Mouse (Mus musculus) T-helper 2 cell (primary cell): ENCODE measurements at regions not wholly inside any gene's neighbourhood (a gene's known extent, or its start where the extent isn't known, plus 50 kb on each side); places are given as distances from the start of the nearest gene placed in this dataset.

Experiments used
- in situ Hi-C: fragments of 300-600 bp; cut with MboI, MseI; formaldehyde crosslinking; loops from one replicate; pipeline ENCODE4 v1.15.1; 2025; ENCODE audit warnings: high pct_unique_total_duplicates

GRCm38 (mm10) chr14:115003223-115003622 is 88.8 kb upstream of the Gpc5 start:
- in situ Hi-C loops: loop anchor here (10.0 to 25.0 kb wide), 2 partner anchors 384 to 538 kb away; no protein-coding TSS in a partner anchor

DNA sequence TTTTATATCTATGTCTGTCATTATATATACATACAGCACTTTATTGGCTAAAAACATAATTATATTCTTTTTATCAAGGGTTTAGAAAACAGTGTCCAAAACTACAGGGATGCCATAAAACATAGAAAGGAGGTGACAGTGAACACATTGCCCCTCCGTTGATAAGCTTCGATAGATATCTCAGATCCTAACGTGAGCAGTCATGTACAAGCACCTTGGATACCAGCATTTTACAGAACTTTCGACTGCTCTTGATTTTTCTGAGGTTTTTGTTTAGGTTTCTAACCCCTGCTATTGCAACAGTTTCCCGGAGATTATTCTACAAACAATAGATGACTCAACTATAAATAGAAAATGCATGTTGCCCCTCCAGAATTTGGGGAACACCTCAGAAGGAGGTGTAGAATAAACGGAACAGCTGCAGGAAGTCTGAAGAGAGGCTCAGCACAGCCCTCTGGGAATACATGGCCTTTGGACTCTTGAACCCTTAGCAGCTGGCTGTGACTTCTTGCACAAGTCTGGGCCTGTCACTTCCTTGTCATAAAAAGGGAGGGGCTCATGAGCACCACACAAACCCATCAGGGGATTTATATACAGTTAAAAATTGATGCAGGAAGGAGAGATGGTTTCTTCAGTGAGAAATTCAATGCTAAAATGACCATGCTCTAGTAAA is 87.1 kb upstream of the Gpc5 start:
- in situ Hi-C loops: loop anchor here (10.0 to 25.0 kb wide), 2 partner anchors 382 to 540 kb away; no protein-coding TSS in a partner anchor

GRCm38 (mm10) chr14:115010877-115011276 is 81.1 kb upstream of the Gpc5 start:
- in situ Hi-C loops: loop anchor here (10.0 to 25.0 kb wide), 2 partner anchors 244 to 376 kb away; no protein-coding TSS in a partner anchor

DNA sequence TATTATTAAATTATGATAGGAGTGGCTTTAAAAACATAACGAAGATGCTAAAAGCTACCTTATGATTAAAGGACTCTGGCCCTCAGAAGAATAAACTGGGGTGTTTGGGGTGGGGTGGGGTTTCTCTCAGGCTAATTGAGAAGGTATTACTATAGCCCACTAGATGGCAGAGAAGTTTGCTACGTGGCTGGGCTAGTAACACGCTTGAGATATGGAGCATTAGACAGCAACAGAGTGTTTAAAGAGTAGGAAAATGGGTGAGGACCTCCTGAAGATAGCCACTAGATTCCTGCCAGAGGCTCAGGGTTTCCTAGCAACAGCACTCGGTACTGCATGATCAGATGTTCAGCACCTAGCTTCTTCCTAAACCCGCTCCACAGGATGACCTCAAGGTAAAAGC is 76.7 kb upstream of the Gpc5 start:
- in situ Hi-C loops: loop anchor here (10.0 to 25.0 kb wide), 2 partner anchors 240 to 372 kb away; no protein-coding TSS in a partner anchor

GRCm38 (mm10) chr14:115017410-115018153 is 74.4 kb upstream of the Gpc5 start:
- in situ Hi-C loops: loop anchor here (10.0 to 25.0 kb wide), 2 partner anchors 237 to 370 kb away; no protein-coding TSS in a partner anchor

DNA sequence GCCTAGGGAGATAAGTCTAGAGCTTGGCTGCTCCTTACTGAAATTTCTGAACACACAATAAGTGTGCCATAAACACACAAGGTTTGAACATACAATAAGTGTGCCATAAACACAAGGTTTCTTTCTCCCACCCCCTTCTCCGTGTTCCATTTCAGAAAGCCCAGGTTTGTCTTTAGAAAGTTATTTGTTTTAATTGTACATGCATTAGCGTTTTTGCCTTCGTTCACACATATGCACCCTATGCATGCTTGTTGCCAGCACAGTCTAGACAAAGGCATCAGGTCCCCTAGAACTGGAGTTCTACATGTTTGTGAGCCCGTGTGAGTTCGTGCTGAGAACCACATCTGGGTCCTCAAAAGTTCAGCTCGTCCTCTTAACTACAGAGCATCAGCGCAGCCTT is 64.0 kb upstream of the Gpc5 start:
- in situ Hi-C loops: no loop called here

DNA sequence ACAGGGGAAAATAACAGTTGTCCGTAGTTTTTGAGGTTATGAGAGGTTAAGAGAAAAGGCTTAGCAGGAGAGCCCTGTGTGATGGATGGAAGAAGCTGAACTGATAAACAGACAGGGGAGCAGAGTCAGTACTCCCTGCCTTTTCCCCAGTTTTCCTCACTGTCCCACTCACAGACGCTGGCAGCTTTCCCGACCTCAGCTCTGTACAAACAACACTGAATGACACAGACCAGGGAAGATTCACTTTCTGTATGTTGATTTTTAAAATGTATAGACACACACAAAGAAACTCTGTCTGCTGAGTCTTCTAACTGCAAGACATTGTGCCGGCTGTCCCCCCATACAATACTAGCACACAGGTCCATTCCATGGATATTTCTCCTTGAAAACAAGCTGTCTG is 60.3 kb upstream of the Gpc5 start:
- in situ Hi-C loops: no loop called here

GRCm38 (mm10) chr14:115033375-115033969 is 58.5 kb upstream of the Gpc5 start:
- in situ Hi-C loops: no loop called here

GRCm38 (mm10) chr14:115034718-115035437 is 57.1 kb upstream of the Gpc5 start:
- in situ Hi-C loops: no loop called here

DNA sequence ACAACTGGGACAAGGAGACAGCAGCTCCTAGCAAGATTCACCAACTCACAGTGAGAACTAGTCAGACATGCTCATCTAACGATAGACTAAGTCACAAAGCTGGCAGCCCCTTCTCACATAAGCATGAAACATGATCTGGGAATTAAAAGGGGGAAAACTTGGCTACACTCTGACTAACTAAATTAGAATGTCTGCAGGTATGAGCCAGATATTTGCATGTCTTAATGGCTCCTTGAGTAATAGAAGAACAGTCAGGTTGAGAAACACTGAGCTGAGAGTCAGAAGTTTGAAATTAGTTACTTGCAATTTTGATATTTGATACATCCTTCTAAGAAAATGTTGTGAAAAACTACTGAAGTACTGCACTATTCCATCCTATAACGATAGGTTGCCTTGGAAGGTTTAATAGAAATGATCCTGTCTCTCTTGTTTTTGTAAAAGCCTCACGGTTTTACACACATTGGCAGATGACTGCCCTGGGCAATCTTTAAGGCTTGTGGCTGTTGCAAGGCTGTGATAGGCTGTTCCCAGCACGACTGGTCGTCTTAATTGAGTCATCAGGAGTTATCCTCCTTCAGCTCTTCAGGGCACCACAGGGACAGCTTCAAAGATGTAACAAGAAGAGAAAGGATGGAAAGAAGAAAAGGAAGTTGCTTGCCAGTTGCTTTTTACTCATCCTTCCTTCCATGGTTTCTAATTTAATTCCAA is 54.8 kb upstream of the Gpc5 start:
- in situ Hi-C loops: no loop called here

GRCm38 (mm10) chr14:115038788-115039187 is 53.2 kb upstream of the Gpc5 start:
- in situ Hi-C loops: no loop called here

DNA sequence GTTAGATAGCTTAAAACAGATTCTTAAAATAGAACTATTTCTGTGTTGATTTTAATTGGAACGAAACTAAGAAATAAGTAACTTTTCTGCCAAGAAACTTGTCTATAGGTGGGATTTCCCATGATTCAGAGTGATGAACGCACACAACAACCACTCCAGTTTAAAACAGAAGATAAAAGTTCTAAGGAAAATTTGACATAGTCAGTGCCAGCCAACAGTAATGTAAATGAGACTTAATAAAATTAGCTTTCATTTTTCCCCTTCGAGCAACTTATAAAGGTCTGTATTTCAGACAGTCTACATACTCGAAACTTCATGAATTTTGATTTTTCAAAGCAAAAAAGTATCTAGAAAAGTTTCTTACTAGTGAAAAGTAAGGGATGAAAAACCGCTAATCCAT is 52.5 kb upstream of the Gpc5 start:
- in situ Hi-C loops: no loop called here

GRCm38 (mm10) chr14:115040091-115040571 is 51.9 kb upstream of the Gpc5 start:
- in situ Hi-C loops: no loop called here

- in situ Hi-C loops: no loop called here
Measured at GRCm38 (mm10) chr14:115040578-115041206, 51.3 kb upstream of the Gpc5 start.

DNA sequence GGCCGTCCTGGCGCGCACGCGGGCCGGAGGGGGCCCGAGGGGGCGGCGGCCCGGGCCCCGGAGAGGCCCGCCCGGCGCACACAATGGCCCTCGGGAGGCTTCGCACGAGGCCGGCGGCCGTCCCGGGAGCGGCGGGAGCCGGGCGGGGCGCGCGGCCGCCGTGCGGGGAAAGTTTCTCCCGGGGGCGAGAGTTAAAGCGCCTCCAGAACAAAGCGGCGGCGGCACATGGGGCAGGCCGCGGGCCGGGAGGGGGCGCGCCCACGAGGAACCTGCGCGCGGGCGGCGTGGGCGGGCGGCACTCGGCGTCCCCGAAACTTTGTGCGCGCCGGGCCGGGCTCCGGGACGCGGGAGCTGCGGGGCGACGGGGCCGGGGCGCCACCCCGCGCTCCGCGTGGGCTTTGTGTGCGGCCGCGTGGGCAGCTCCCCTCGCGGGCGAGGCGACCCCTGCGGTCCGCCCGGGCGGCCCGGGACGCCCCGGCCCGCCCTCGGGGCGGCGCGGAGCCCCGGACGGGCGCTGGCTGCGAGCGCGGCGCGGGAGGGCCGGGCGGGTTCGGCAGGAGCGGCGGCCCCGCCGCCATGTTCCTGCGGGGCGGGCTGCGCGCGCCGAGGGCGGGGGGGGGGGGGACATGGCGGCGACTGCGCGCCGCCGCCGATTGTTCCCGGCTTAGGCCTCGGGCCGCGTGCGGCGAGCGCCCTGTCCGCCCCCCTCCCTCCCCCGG is 50.5 kb upstream of the Gpc5 start:
- in situ Hi-C loops: no loop called here

DNA sequence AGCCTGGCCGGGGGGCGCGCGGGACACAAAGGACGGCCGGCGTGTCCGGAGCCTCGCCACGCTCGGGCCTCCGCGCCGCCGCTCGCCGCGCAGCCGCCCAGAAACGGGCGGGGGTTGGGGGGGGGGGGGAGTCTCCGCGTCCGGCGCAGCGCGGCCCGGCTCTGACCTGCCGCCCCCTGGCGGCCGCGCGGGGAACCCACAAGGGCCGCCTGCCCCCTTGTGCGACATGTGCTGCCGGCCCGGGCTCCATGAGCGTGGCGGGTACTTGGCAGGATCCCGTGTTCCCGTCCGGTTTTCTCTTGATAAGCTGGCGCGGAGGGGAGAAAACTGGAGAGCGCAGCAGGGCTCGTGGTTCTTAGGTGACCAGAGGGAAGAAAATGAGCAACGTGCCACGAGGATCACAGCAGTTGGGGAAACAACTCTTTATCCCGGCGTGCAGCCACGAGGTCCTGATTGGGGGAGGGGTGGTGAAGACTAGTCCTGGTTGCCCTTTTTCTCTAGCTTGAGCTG is 49.9 kb upstream of the Gpc5 start:
- in situ Hi-C loops: no loop called here
